Mouse (Mus musculus) cerebellum, adult 2 months (tissue): Measurements from ENCODE around the gene Gm21083. TPM values are rescaled to one million over a fixed set of nuclear protein-coding genes. Genes with fewer than 3 reads are reported as not detected.
A peak's percentile ranks its signal among the peaks of the same experiment; 100 is the strongest.
"Not testable (repeated sequence)": the region's sequence is repeated elsewhere in the genome, so short reads cannot be mapped to it uniquely, and the experiment has no call there.

Source experiments
- DNase-seq, 2 experiments: peaks; one replicate each; pipeline ENCODE4 v3.0.0; 2021
- H3K27ac ChIP-seq: fragments of 200-500 bp; 2 replicates; pipeline ENCODE4 v1.5.1; 2012; ENCODE audit warnings: low read length, control low read depth, inconsistent platforms; ENCODE audit not compliant: insufficient read depth
- H3K27me3 ChIP-seq: fragments of 200-500 bp; 2 replicates; pipeline ENCODE4 v1.6.1; 2012; ENCODE audit warnings: inconsistent platforms, mild to moderate bottlenecking, low read length, moderate library complexity; ENCODE audit not compliant: control insufficient read depth, insufficient read depth
- H3K4me1 ChIP-seq: fragments of 200-500 bp; 2 replicates; pipeline ENCODE4 v1.6.1; 2011; ENCODE audit warnings: low read length; ENCODE audit not compliant: control insufficient read depth, insufficient read depth
- H3K4me3 ChIP-seq: fragments of 200-500 bp; replicated peaks from 2 replicates; pipeline ENCODE3; 2011; ENCODE audit warnings: mild to moderate bottlenecking, low read depth, low read length, control low read depth; ENCODE audit not compliant: insufficient read depth
- WGBS: fragments of 180-500 bp; shearing (Covaris S2); methylation state at CpG from one replicate; pipeline ENCODE4 v1.1.7; 2018; 5-methylcytosine and 5-hydroxymethylcytosine counted together
- polyA plus RNA-seq: library from polyadenylated mRNA; depleted of rRNA; stranded (reverse); fragments of >200 nt; gene quantifications from 2 replicates; pipeline ENCODE4 v1.2.3, GENCODE M21; 2012

Gm21083 gene
- polyA plus RNA-seq, 1 experiment = not detected

GRCm38 (mm10) chr5:15600342-15600741, 23.2 kb downstream of the Gm21083 start:
- H3K27me3 ChIP-seq, H3K27ac ChIP-seq, H3K4me1 ChIP-seq, H3K4me3 ChIP-seq, DNase-seq: not testable (repeated sequence)
- WGBS = 36% methylated on average over 4 of the region's 4 CpGs

- WGBS = 57% methylated on average over 5 of the region's 5 CpGs
- DNase-seq, H3K4me3 ChIP-seq, H3K27me3 ChIP-seq, H3K4me1 ChIP-seq, H3K27ac ChIP-seq: not testable (repeated sequence)
These were observed 24.3 kb downstream of the Gm21083 start for GRCm38 (mm10) chr5:15601481-15601880.

GRCm38 (mm10) chr5:15601960-15602359, 24.8 kb downstream of the Gm21083 start:
- not testable (repeated sequence) for H3K4me1 ChIP-seq, H3K27ac ChIP-seq, DNase-seq, H3K27me3 ChIP-seq, H3K4me3 ChIP-seq
- 71% methylated on average over 3 of the region's 3 CpGs for WGBS

GRCm38 (mm10) chr5:15602424-15602947, 25.4 kb downstream of the Gm21083 start:
- not testable (repeated sequence) for H3K27ac ChIP-seq, H3K27me3 ChIP-seq, H3K4me3 ChIP-seq, DNase-seq, H3K4me1 ChIP-seq
- WGBS = 57% methylated on average over 3 of the region's 3 CpGs

- H3K27ac ChIP-seq, H3K27me3 ChIP-seq, H3K4me3 ChIP-seq, H3K4me1 ChIP-seq, DNase-seq: not testable (repeated sequence)
- WGBS = 53% methylated on average over 2 of the region's 2 CpGs
These were observed 25.9 kb downstream of the Gm21083 start for GRCm38 (mm10) chr5:15603008-15603407.

GRCm38 (mm10) chr5:15603585-15603984, 26.5 kb downstream of the Gm21083 start:
- WGBS = 70% methylated on average over 8 of the region's 8 CpGs
- not testable (repeated sequence) for DNase-seq, H3K4me3 ChIP-seq, H3K4me1 ChIP-seq, H3K27me3 ChIP-seq, H3K27ac ChIP-seq

GRCm38 (mm10) chr5:15606677-15607076, 29.5 kb downstream of the Gm21083 start:
- not testable (repeated sequence) for H3K4me3 ChIP-seq, H3K27me3 ChIP-seq, H3K4me1 ChIP-seq, H3K27ac ChIP-seq
- WGBS = 58% methylated on average over 6 of the region's 6 CpGs
- DNase-seq = peak in 1 of 2 experiments; percentile 10

- not testable (repeated sequence) for H3K4me3 ChIP-seq, H3K27ac ChIP-seq, H3K4me1 ChIP-seq, DNase-seq, H3K27me3 ChIP-seq
- 1% methylated on average over 1 of the region's 1 CpGs for WGBS
These were observed 33.6 kb downstream of the Gm21083 start for GRCm38 (mm10) chr5:15610695-15611094.

GRCm38 (mm10) chr5:15616195-15616594, 39.1 kb downstream of the Gm21083 start:
- not testable (repeated sequence) for H3K27me3 ChIP-seq, DNase-seq, H3K27ac ChIP-seq, H3K4me3 ChIP-seq, H3K4me1 ChIP-seq
- 72% methylated on average over 3 of the region's 3 CpGs for WGBS

GRCm38 (mm10) chr5:15618764-15619163, 41.6 kb downstream of the Gm21083 start, which contains the start of gene Speer4d:
Gene Speer4d, plus strand, starts transcription at chr5:15619064.
- not testable (repeated sequence) for DNase-seq, H3K27ac ChIP-seq, H3K27me3 ChIP-seq, H3K4me1 ChIP-seq, H3K4me3 ChIP-seq
- 35% methylated on average over 1 of the region's 1 CpGs for WGBS

GRCm38 (mm10) chr5:15628136-15628535, 51.0 kb downstream of the Gm21083 start:
- WGBS = 36% methylated on average over 1 of the region's 1 CpGs
- H3K27me3 ChIP-seq, H3K4me3 ChIP-seq, H3K4me1 ChIP-seq, H3K27ac ChIP-seq, DNase-seq: not testable (repeated sequence)

GRCm38 (mm10) chr5:15630068-15630467, 52.9 kb downstream of the Gm21083 start:
- H3K4me3 ChIP-seq, H3K27ac ChIP-seq, DNase-seq, H3K4me1 ChIP-seq, H3K27me3 ChIP-seq: not testable (repeated sequence)
- WGBS = 30% methylated on average over 5 of the region's 5 CpGs
